Mouse (Mus musculus) urinary bladder, postnatal 10 days (tissue): ENCODE results near the gene Phb2.

ENCODE experiments used
- DNase-seq: peaks from one replicate; pipeline ENCODE4 v3.0.0; 2022; ENCODE audit warnings: low spot score

Phb2 gene

DNA sequence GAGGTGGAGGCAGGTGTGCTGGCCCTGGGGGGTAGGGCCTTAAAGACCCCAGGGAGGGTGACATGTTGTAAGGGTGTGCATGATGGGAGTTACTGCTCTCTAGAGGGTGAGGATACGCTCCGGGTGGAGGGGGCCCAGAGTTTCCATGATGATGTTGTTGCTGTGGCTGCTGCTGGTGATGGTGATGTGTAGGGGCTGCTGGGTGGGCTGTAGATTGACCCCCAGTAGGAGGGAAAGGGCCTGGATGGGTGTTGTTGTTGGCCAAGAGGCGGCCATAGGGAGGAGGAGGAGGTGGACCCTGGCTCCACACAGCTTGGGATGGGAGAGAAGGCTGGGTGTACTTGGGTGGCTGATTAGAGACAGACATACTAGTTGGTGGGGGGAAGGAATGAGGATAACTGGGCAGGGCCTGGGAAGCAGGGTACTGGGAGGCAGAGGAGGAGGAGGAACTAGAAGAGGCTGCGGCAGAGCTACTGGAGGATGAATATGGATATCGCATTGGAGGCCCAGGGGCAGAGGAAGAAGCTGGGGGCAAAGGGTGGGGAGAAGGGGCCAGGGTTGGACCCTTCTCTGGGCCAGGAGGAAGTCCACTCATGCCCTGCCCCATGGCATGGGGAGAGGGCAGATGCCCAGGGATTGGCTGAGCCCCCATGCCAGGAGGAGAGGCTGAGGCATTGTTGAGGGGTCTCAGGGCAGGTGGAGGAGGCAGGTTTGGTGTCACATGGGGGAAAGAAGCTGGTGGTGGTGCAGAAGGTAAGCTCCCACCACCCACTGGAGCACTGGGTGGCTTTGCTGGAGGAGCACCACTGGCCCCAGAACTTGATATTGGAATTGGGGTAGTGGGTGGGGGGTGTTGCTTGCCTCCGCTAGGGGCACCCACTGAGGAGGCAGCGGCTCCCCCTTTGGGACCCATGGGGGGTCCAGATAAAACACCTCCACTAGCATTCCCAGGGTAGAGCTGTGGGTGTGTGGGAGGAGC, 34.8 kb downstream of the Phb2 start:
- DNase-seq = no peak

DNA sequence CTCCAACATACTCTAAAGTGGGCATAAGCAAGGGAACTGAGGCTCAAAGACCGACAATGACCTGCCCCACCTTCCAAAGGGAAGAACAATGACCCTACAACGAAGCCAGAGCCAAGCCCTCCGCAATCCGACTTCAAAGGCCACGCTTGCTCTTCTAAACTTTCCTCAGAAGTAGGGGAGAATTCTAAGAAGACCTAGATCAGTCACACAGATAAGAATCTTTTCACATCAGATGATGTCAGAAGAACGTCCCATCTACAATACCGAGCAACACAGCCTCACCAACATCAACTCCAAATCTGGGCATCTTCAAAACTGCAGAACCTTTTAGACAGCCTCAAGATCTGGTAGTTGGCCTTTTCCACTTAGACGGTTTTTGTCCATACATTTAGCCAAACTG, 38.3 kb downstream of the Phb2 start:
- no peak for DNase-seq

DNA sequence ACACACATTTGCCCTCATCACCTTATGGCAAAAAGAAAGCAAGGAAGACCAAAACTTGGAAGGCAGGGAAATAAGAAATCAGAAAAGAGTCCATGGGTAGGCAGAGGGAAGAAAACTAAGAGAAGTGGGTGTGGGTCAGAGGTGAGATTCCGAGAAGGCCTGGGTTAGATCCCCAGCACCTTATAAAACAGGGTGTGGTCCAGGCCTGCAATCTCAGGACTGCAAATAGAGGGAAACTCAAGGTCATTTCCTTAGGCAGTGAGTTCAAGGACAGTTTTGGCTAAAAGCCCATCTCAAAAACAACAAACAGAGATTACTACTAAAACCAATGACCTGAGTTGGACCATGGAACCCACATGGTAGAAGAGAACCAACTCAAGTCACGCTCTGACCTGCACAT, 41.7 kb downstream of the Phb2 start:
- DNase-seq = no peak

DNA sequence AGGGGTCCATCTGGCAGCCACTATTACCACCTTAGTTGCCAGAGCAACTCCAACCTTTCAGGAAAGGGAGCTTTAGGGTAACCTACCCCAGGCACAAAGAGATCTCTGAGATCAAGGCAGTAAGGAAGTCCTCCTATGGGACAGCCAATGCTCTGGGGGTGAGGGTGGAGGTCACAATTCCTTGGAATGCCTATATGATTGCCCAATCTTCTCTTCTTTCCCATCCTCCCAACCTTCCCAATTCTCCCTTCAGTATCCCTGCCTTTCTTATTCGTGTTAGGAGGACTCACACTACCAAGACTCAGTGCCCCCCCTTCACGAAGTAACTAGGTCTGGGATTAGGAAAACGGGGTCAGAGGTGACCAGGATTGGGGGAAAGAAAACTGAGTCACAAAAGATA, 43.2 kb downstream of the Phb2 start:
- DNase-seq = no peak

DNA sequence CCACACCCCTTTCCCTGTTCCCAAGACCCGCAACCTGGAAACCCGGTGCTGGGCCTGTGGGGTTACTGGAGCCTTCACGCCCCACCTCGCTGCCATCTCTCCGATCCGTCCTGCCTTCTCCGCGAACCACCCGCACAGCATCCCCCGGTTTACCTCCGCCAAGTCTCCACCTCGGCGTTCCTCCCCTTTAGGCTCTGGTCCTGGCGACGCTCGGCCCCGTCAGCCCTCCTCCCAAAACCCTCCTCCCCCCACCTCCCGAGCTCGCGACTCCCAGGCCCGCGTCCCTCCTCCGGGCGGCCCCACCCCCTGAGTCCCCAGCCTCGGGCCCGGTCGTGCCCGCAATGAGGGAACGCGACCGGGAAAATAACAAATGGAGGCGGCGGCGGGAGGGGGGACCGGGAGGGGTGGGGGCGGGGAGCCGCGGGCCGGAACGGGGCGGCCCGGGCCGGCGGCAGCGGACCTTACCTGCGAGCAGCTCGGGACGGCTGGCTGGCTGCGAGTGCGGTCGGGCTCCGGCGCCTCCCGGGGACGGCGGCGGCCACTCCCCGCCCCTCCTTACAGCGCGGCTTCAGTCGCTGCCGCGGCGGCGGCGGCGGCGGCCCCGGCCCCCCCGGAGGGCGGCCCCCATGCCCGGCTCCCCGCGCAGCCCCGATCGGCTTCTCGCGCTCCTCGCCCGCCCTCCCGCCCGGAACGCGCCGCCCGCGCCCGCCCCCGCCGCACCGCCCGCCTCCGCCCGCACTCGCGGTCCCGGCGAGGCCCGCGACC, 43.9 kb downstream of the Phb2 start, which contains the start of the genes Gm45234 and Atn1:
Gene Gm45234 (minus strand): TSS at position 191 of the 765 bp plus-strand sequence.
Gene Atn1 (minus strand): TSS at position 694 of the 765 bp plus-strand sequence.
- no peak for DNase-seq

DNA sequence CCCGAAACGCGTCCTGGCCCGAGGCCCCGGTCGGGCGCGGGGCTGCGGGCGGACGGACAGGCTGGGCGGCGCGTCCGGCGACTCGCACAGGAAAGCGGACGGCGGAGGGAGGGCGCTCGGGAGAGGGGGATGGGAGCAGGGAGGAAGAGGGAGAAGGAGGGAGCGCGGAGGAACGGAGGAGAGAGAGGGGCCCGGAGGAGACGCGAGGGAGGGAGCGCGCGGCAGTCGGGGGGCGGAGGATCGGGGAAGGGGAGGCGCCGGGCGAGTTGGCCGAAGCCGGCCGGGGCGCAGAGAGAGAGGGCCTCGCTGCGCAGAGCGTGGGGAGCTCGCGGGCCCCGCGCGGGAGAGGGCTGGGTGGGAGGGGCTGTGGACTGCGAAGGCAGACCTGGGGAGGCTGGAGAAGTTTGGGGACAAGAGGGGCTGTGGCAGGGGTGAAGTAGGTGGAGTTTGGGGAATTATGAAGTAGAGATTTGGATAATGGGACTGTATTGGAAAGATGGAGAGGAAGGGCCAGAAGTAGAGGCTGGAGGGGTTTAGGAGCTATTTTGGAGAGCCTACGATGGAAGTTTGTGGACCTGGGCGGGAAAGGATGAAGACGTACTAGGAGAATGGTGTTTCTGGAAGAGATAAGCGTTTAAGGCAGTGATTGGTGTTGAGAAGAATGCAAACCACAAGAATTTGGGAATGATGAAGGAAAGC, 44.7 kb downstream of the Phb2 start:
- DNase-seq = peak; percentile 71

DNA sequence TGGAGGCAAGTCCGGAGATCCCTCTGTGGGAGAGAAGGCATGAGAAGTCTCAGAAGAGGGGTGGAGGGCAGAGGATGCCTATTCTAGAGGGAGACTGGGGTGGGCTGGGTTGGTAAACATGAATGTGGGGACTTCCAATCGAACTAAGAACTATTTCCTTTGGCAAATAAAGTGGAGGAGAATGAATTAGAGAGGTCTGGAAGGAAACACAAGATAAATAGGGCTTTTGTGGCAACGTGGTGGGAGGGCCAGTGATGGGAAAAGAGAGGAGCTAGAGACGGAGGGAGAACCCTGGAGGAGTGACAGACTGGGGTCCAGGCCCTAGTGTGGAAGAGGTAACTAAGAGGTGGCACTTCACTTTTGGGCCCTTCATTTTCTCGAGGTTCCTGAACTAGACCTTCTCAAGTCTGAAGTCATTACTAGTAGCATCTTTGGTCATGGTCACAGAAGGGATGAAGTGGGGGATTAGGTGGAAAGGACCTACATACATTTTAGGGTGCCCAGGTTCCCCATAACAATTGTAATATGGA, 45.3 kb downstream of the Phb2 start:
- no peak for DNase-seq

DNA sequence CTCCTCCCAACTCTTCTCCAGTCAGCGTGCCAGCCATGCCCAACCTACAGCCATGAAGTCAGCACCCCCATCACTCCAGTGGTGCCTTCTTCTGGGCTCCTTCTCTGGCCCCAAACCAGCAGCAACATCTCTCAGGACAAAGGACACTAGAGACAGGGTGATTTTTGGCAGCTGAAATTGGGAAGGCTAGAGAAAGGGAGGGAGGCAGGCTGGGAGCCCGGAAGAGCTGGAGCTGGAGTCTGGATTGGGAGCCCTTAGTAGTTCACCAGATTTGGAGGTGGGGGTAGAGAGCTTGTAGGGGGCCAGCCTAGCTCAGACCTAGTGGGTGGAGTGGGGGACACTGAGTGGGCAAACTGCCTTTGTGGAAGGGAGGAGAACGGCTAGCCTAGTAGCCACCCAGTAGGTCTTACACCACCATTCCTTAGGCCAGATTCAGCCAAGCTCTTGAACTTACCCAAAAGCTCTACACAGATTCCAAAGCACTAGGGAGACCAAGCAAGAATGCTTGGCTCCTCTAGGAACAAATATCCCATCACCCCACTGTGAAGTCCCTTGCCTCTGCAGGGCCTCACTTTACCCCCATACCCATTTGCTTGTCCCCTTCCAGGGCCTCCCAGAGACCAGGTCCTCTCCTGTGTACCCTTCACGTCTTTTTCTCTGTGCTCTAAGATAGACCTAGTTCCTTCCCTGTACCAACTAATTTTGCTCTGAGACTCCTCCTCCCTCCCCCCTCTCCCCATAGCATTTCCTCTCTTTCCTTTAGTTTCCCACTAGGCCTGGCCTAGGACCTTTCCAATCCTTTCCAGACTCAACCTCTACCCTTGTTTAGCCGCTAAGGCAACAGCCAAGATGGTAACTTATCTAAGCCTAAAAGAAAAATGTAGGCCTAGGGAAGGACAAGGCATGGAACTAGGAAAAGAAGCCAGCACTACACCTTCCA, 46.0 kb downstream of the Phb2 start:
- DNase-seq = no peak

DNA sequence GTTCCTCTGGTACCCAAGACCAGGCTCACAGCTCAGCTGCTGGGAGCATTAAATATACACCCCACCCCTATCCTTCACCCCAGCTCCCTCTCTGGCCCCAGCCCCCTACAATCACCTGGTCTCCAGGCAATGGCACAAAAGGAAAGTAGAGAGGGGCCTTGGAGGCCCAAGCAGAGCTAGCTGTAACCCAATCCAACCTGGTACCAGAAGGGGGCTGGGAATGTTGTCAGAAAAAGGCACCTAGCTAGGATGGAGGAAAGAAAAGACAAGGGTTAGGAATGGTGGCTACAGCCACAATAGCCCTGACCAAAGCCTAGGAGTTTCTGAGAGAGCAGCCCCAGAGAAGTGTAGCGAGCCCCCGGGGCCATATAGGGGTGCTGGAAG, 46.7 kb downstream of the Phb2 start:
- no peak for DNase-seq

DNA sequence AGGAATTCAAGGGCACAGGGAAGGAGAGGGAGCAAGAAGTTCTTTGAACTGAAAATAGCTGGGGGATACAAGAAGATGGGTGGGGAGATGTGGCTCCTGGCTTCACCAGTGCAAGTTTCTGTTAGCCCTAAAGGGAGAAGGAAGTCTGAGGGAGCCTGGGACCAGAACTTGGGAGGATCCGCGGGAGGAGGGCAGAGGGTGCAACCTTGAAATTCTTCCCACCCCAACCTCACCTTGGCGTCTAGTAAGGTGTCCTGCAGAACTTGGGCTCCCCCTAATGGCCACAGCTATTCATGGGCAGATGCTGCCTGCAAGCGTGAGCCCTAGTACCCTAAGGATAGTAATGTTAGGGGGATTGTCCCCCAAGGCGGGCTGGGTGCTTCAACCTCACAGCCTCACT, 47.1 kb downstream of the Phb2 start:
- DNase-seq = no peak

DNA sequence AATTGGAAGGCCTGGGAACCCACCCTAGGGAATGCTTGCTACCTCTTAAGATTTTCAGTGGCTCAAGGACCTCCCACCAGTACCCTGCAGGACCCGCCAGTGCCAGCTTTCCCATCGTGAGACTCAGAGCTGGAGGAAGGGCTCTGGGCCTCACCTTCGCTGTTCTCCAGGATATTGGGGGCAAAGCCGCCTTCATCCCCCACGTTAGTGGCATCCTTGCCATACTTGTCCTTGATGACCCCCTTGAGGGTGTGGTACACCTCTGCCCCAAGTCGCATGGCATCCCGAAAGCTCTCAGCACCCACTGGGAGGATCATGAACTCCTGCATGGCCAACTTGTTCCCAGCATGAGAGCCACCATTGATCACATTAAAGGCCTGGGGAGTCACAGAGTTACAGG, 53.8 kb downstream of the Phb2 start:
- DNase-seq = no peak
